Mouse (Mus musculus) thymus, adult 2 months (tissue): ENCODE data around the gene Gm11492. TPM values are rescaled to one million over a fixed set of nuclear protein-coding genes. Genes with fewer than 3 reads are reported as not detected.

Experiments
- DNase-seq: peaks from one replicate; pipeline ENCODE4 v3.0.0; 2021
- H3K27ac ChIP-seq: fragments of 200-500 bp; 2 replicates; pipeline ENCODE4 v1.5.1; 2012; ENCODE audit warnings: low read length, control low read depth; ENCODE audit not compliant: control insufficient read depth, insufficient read depth
- H3K27me3 ChIP-seq: fragments of 200-500 bp; 2 replicates; pipeline ENCODE4 v1.6.1; 2012; ENCODE audit warnings: mild to moderate bottlenecking, low read length, moderate library complexity, mixed read lengths; ENCODE audit not compliant: control insufficient read depth, insufficient read depth
- H3K36me3 ChIP-seq: fragments of 200-500 bp; 2 replicates; pipeline ENCODE4 v1.6.1; 2012; ENCODE audit warnings: mild to moderate bottlenecking, low read length, moderate library complexity; ENCODE audit not compliant: control insufficient read depth, insufficient read depth
- H3K4me1 ChIP-seq: fragments of 200-500 bp; replicated peaks from 2 replicates; pipeline ENCODE4 v1.6.1; 2012; ENCODE audit warnings: low read length; ENCODE audit not compliant: control insufficient read depth, insufficient read depth
- H3K4me3 ChIP-seq: fragments of 200-500 bp; 2 replicates; pipeline ENCODE4 v1.5.1; 2012; ENCODE audit warnings: mild to moderate bottlenecking, low read length, control low read depth, moderate library complexity; ENCODE audit not compliant: control insufficient read depth, insufficient read depth
- CTCF ChIP-seq: fragments of 200-500 bp; IDR thresholded peaks from 2 replicates; pipeline ENCODE4 v1.5.1; 2012; ENCODE audit warnings: mild to moderate bottlenecking, control low read depth, low read length, moderate library complexity, borderline replicate concordance; ENCODE audit not compliant: control insufficient read depth, poor library complexity, insufficient read depth; ENCODE audit errors: extremely low read depth
- POLR2A ChIP-seq: fragments of 200-500 bp; IDR thresholded peaks from 2 replicates; pipeline ENCODE4 v1.6.1; 2012; ENCODE audit warnings: mild to moderate bottlenecking, low read length, control low read depth, moderate library complexity; ENCODE audit not compliant: control insufficient read depth, poor library complexity, insufficient read depth; ENCODE audit errors: extremely low read depth
- WGBS: fragments of 180-500 bp; shearing (Covaris S2); methylation state at CpG from one replicate; pipeline ENCODE4 v1.1.7; 2018; 5-methylcytosine and 5-hydroxymethylcytosine counted together
- polyA plus RNA-seq: library from polyadenylated mRNA; depleted of rRNA; stranded (reverse); fragments of >200 nt; gene quantifications from 2 replicates; pipeline ENCODE4 v1.2.3, GENCODE M21; 2012

Gene Gm11492
- polyA plus RNA-seq, 1 experiment = not detected

- Histone ChIP-seq H3K36me3 (peaks cover 73% of the 10 kb centered on the region), H3K27me3 (no peaks in the 10 kb centered on the region), H3K4me1 (peaks cover 12% of the 10 kb centered on the region), H3K4me3 (no peak overlapping the region), H3K27ac (no peak overlapping the region)
- DNase-seq = no peak
- 94% methylated on average over 10 of the region's 10 CpGs for WGBS
- no peak for TF ChIP-seq CTCF
- no peak for TF ChIP-seq POLR2A
These were observed 33.9 kb downstream of the Gm11492 start for GRCm38 (mm10) chr11:87600322-87600853.

- Histone ChIP-seq H3K36me3 (peaks cover 88% of the 10 kb centered on the region), H3K27ac (no peak overlapping the region), H3K4me3 (no peak overlapping the region), H3K4me1 (no peaks in the 10 kb centered on the region), H3K27me3 (no peaks in the 10 kb centered on the region)
- no peak for DNase-seq
- 99% methylated on average over 9 of the region's 9 CpGs for WGBS
- TF ChIP-seq CTCF (no peak), POLR2A (no peak)
These were observed 35.8 kb downstream of the Gm11492 start for GRCm38 (mm10) chr11:87602234-87602633.

- no peak overlapping the region for H3K27ac ChIP-seq
- no peak overlapping the region for H3K4me3 ChIP-seq
- DNase-seq = no peak
- no peaks in the 10 kb centered on the region for H3K27me3 ChIP-seq
- H3K36me3 ChIP-seq = peaks cover 89% of the 10 kb centered on the region
- 98% methylated on average over 2 of the region's 2 CpGs for WGBS
- H3K4me1 ChIP-seq = no peaks in the 10 kb centered on the region
- no peak for TF ChIP-seq CTCF
- no peak for TF ChIP-seq POLR2A
These were observed 37.1 kb downstream of the Gm11492 start for GRCm38 (mm10) chr11:87603571-87603970.

GRCm38 (mm10) chr11:87609264-87609663 lies 42.8 kb downstream of the Gm11492 start:
- WGBS = 98% methylated on average over 7 of the region's 7 CpGs

GRCm38 (mm10) chr11:87611547-87611946 lies 45.1 kb downstream of the Gm11492 start:
- Histone ChIP-seq H3K27ac (no peak overlapping the region), H3K4me1 (no peaks in the 10 kb centered on the region), H3K27me3 (no peaks in the 10 kb centered on the region), H3K4me3 (no peak overlapping the region), H3K36me3 (peaks cover 92% of the 10 kb centered on the region)
- TF ChIP-seq CTCF (no peak), POLR2A (no peak)
- WGBS = 96% methylated on average over 9 of the region's 9 CpGs
- no peak for DNase-seq

More at GRCm38 (mm10) chr11:87609264-87609663, 42.8 kb downstream of the Gm11492 start:
- no peak overlapping the region for H3K4me3 ChIP-seq
- no peak for TF ChIP-seq POLR2A
- no peak for TF ChIP-seq CTCF
- H3K27ac ChIP-seq = no peak overlapping the region
- no peaks in the 10 kb centered on the region for H3K4me1 ChIP-seq
- no peak for DNase-seq
- no peaks in the 10 kb centered on the region for H3K27me3 ChIP-seq
- H3K36me3 ChIP-seq = peaks cover 94% of the 10 kb centered on the region

- H3K36me3 ChIP-seq = peaks cover 86% of the 10 kb centered on the region
- H3K27ac ChIP-seq = no peak overlapping the region
- TF ChIP-seq POLR2A (no peak), CTCF (no peak)
- no peak for DNase-seq
- no peaks in the 10 kb centered on the region for H3K4me1 ChIP-seq
- no peaks in the 10 kb centered on the region for H3K27me3 ChIP-seq
- no peak overlapping the region for H3K4me3 ChIP-seq
- 94% methylated on average over 7 of the region's 7 CpGs for WGBS
These were observed 47.5 kb downstream of the Gm11492 start for GRCm38 (mm10) chr11:87613972-87614371.

- H3K27me3 ChIP-seq = no peaks in the 10 kb centered on the region
- DNase-seq = no peak
- no peaks in the 10 kb centered on the region for H3K4me1 ChIP-seq
- no peak overlapping the region for H3K27ac ChIP-seq
- no peak for TF ChIP-seq POLR2A
- peaks cover 75% of the 10 kb centered on the region for H3K36me3 ChIP-seq
- H3K4me3 ChIP-seq = no peak overlapping the region
- 96% methylated on average over 5 of the region's 5 CpGs for WGBS
These were observed 49.1 kb downstream of the Gm11492 start for GRCm38 (mm10) chr11:87615551-87615950.

- DNase-seq = no peak
- Histone ChIP-seq H3K27me3 (no peaks in the 10 kb centered on the region), H3K4me3 (no peak overlapping the region), H3K36me3 (peaks cover 71% of the 10 kb centered on the region), H3K4me1 (no peaks in the 10 kb centered on the region), H3K27ac (no peak overlapping the region)
- no peak for TF ChIP-seq POLR2A
- TF ChIP-seq CTCF = no peak
- 98% methylated on average over 2 of the region's 2 CpGs for WGBS
These were observed 49.5 kb downstream of the Gm11492 start for GRCm38 (mm10) chr11:87615952-87616351.
